Mouse (Mus musculus) layer of hippocampus, postnatal 25 days (tissue): ENCODE results near the gene Ccdc93. TPM values are rescaled to one million over a fixed set of nuclear protein-coding genes. Genes with fewer than 3 reads are reported as not detected.

Experiments used
- DNase-seq, 2 experiments: peaks; one replicate each; pipeline ENCODE4 v3.0.0; 2022; ENCODE audit warnings: mixed read lengths in 2 of 2, low spot score in 1 of 2; ENCODE audit errors: extremely low spot score in 1 of 2
- total RNA-seq, 2 experiments: library from RNA; stranded (reverse); gene quantifications; 2 replicates each; pipeline ENCODE4 v1.2.3; 2021

Ccdc93 gene
- 10 to 100 TPM; 25.3 to 29.1 TPM for total RNA-seq

DNA sequence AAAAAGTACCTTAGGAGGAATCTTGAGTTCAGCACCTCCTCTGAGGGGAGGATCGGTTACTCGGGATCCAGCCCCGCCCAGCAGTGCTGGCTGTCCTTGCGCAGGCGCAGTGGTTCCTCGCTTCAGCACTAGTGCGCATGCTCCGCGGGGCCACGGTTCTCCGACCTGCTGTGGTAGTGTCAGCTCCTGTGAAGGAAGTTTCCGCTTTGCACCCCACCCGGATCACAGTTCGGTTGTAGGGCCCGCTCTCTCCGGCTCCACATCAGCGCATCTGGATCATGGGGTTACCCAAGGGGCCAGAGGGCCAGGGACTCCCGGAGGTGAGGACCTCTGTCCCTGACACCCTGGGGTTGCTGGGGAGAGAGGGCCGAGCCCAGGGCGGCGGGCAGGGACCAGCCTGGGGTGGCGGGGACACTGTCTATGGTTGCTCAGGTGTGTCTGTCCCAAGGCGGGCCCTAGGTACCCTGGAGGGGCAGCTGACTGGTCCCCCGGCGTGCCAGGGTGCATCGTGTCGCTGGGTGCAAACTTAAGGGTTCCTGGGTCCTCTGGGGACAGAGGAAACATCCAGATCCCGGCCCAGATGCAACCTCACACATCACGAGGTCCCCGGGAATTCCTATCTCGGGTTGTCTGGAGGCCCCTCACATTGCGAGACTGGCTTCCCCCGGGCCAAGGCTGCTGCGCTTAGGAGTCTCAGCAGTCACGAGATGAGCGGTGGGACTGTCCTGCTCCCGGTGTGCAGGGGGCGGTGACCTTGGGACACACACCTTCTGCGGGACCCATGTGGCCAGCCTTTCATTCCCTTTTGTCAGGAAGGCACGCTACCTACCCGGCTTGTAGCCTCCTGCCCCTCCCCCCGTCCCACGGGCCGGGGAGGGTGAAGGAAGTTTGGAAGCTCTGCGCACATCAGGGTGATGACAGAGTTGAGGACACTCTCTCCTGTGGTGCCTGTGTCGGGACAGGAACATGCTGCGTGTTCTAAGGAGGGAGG, at the start of gene Ccdc93:
TSS of gene Ccdc93 (plus strand) at position 112 of the 991 bp plus-strand sequence.
- peak; percentile 99 to 100 for DNase-seq

DNA sequence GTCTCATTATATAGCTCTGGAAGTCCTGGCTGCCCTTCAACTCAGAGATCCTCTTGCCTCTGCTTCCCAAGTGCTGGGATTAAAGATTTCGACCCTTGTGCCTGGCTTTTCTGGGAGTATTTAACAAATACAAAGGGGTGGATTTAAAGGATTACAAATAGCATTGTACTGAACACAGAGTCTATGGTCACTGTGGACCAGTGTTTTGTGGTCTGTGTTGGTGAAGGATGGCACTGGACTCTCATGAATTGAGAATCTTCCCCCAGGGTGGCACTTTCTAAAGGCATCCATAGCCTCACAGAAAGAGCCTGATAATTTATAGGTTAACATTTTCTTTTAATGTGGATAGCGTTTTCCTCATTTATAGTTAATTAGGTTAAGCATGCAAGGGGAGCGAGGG, 49.3 kb upstream of the Ccdc93 start:
- no peak for DNase-seq

GRCm38 (mm10) chr1:121388312-121388711, 42.5 kb upstream of the Ccdc93 start:
- DNase-seq: no peak

DNA sequence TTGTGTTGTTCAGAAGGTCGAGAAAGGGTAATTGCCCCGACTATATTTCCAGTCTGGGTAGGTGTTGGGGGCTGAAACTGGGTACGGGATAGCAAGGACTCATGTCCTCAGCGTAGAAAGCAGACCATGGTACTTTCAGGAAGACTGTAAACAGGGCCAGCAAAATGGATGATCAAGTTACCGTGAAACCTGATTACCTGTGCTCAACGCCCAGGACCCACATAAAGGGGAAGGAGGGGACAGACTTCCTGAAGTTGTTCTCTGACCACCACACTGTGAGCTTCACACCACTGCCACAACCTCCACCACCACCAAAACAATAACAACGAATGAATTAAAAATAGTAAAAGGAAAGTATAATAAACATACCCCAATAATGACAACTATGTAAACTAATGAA, 42.1 kb upstream of the Ccdc93 start:
- no peak for DNase-seq

GRCm38 (mm10) chr1:121389574-121389973, 41.3 kb upstream of the Ccdc93 start:
- DNase-seq: peak in 1 of 2 experiments; percentile 34

DNA sequence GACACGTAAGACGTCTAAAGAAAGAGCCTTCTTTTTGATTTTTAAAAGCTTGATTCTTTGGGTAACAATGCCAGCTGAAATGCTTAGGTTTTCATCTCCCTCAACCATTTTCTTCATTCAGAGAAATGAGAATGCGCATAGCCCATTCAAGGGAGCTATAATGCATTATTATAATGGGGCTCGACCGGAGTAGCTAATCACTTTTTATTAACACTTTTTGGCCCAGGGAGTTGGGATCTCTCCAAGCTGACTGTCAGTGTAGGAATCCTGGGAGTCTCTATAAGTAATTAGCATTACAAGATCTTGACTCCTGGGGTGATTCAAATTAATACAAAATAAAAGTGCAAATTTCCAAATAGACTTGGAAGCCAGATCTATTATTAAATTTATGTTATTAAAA, 40.8 kb upstream of the Ccdc93 start:
- DNase-seq: no peak

- DNase-seq: no peak
These were observed 40.4 kb upstream of the Ccdc93 start for GRCm38 (mm10) chr1:121390421-121390820.

- DNase-seq: no peak
These were observed 40.0 kb upstream of the Ccdc93 start for GRCm38 (mm10) chr1:121390855-121391254.

DNA sequence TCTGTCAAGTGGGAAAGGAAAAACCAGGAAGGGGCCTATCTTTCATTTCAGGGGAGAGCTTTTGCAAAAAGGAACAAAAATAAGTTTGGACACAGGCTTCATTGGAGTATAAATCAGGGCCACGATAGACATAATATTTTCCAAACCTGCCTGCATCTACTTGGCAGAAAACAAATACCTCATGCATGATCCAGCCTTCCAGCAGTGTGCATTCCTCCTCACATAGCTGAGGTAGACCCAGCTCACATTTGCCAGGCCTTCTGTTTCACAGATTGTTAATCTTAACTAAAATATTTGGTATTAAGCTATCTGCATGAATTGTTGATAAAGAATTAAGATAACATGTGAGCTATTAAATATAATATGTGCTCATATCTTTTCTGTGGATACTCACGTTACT, 37.7 kb upstream of the Ccdc93 start:
- DNase-seq: no peak

- DNase-seq: no peak
These were observed 36.1 kb upstream of the Ccdc93 start for GRCm38 (mm10) chr1:121394764-121395163.

DNA sequence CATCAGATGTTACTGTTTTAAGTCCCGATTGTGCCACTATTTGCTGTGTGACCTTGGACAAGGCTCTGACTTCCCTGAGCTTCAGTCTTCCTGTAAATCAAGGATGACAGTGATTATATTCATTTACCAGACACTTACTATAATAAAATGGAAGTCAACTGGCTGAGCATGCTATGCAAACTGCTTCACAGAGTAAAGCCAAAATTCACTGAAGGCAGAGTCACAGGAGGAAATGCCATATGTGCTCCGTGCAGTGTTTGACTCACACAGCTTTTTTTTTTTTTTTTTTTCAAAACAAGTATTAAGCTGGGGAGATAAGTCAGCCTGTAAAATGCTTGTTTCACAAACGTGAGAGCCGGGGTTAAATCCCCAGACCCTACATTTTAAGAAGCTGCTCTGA, 34.3 kb upstream of the Ccdc93 start:
- DNase-seq: no peak

DNA sequence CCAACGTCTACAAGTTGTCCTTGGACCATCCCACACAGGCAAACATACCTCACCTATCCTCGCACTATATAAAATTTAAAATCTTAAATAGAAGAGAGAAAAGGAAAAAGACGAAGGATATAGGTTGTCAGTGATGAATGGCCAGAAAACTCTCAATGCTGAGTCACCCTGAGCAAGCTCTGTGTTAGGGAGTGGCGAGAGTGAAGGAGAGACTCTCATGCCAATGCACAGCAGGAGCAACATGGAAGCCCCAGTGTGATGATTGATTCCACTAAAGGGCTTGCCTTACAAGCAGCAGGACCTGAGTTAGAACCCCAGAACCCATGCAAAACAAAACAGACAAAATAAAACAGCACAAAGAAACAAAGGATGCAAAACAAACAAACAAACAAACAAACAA, 32.6 kb upstream of the Ccdc93 start:
- DNase-seq: no peak

- DNase-seq: no peak
These were observed 31.6 kb upstream of the Ccdc93 start for GRCm38 (mm10) chr1:121398986-121399881.

DNA sequence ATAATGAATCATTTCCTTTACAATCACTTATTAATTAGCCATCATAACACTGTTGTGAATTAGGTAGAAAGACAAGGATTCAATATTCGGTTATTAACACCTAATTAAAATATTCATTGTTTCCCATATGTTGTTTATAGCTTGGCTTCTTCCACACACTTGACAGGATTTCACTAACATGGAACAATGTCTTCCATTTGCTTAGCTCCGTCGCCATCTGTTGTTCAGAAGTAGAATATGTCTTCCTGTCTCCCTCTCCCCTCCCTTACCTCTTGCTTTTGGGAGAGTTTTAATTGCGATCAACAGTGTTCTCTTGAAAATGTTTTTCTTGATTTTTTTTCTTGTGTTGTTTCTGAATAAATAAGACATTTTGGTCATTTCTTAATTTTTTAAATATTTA, 30.6 kb upstream of the Ccdc93 start:
- DNase-seq: no peak

DNA sequence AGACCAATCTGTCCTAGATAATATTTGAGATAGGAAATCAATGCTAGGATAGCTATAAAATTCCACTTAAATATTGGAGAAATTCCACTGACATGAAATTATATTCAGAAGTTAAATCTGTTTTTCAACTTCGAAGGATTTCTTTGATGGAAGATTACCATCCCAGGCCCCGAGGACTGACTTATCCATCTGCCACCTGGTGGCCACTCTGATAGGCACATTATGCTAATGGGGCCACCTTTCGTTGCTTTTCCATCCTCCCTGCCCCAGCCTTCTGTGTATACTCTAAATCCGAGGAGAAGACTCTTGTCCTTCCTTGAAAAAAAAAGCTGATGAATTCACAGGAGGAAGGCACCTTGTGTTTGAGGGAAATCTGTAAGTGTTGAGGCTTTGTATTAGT, 11.8 kb upstream of the Ccdc93 start:
- DNase-seq: peak in 1 of 2 experiments; percentile 47

DNA sequence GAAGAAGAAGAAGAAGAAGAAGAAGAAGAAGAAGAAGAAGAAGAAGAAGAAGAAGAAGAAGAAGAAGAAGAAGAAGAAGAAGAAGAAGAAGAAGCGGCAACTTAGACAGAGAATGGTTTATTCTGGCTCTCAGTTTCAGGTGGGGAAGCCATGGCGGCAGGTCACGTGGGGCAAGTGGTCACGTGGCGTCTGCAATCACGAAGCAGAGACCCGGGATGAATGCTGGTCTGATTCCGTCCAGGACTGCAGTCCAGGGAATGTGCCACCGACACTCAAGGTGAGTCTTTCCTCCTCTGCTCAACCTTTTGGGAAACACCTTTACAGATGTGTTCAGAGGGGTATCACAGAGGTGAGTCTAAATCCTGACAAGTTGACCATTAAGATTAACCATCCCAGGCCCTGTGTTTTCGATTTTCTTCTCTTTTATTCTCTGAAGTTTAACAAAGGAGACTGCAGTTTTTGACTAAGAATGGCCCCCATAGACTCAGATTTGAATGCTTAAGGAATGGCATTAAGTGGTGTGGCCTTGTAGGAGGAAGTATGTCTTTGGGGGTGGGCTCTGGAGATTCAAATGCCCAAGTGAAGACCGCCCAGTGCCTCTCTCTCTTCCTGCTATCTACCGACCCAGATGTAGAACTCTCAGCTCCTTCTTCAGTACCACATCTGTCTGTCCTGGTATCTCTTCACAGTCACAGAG, 11.1 kb upstream of the Ccdc93 start:
- DNase-seq: no peak

GRCm38 (mm10) chr1:121430183-121430937, 489 bp upstream of the Ccdc93 start:
- no peak for DNase-seq

DNA sequence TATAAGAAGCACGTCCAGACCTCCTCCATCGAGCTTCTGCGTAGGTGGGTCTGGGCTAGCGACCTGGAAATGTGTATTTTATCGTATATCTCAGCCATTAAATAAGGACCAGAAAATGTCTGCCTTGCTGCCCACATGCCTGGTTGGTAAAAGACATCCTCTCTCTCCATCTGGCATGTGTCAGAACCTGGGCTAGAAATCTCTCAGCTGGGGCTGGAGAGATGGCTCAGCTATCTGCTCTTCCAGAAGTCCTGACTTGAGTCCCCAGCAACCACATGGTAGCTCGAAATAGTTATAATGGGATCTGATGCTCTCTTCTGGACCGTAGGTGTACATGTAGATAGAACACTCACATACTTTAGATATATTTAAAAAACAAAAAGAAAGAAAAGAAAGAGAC, 5.1 kb downstream of the Ccdc93 start:
- no peak for DNase-seq

DNA sequence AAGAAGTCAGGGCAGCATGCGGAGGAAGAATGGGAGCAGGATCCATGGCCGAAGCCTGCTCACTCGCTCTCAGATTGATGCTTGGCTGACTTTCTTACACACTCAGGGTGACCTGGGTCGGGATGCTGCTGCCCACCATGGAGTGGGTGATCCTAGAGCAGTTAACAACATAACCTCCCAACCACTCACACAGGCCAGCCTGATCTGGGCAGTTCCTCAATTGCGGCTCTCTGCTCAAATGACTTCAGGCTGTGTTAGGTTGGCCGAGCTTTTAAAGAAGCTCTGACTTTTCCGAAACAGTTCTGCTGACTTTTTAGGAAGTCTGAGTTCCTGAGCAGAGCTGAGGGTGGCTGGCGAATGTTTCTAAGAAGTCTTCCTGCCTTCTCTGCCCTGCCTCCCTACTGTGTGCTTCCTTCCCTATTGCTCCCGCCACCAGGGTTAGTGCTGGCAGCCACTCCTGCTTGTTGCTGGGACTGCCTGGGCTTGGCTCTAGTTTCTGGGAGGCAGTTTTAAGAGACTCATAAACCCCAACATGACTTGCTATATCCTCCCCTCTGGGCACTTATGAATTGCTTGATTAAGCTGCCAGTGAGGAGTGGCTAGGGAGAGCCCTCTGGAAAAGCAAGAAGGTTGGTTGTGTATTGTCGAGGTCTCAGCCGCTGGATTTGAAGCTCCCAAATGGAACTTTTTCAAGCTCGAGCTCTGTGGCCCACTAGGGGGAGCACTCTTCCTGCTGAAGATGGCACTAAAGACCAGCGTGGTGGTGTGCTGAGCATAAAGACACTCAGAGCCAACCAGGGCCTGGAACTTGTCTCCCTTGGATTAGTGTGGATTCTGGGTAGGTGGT, 9.9 kb downstream of the Ccdc93 start:
- DNase-seq: peak; percentile 57 to 80
